Mouse (Mus musculus): ENCODE measurements around the gene Sh3kbp1. TPM values are rescaled to one million over a fixed set of nuclear protein-coding genes. Genes with fewer than 3 reads are reported as not detected.

Sh3kbp1 gene
- total and polyA plus RNA-seq, 3 experiments, result 18.6 to 37.7 TPM; not detected in 1

DNA sequence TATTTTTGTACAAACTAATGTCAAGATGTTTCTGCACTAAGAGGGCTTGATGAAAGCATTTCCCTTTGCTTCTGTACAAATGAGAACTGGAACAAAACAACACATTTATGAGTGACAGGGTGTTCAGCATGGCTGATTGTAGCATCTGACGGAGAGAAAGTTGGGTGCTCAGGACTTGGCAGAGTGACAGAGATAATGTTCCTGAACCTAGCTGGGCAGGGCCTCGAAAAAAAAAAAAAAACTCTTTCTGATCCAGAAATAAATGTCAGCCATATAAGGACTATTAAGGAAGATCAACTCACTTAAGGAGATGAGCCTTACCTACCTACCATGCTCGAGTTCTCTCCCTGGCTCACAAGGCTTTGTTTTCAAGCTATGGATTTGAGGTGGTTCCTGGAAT, 349.2 kb downstream of the Sh3kbp1 start:
- TF ChIP-seq MAFK (IDR thresholded peaks at IDR 0.05; ENCODE audit: borderline replicate concordance, low read depth, low read length), result no peak
- TF ChIP-seq ZNF384 (IDR thresholded peaks at IDR 0.05; ENCODE audit: low read depth, low read length), result peak; percentile 87
- peak; percentile 10; the same call in 1 of the 2 replicates for TF ChIP-seq SMC3 (IDR thresholded peaks at IDR 0.05; ENCODE audit: low read depth, low read length)
- Histone ChIP-seq H3K9me3 (replicated peaks; ENCODE audit: insufficient read depth, low read length) (no peaks in the 10 kb centered on the region), H3K9ac (ENCODE audit: control insufficient read depth, low read depth, low read length, poor library complexity, severe bottlenecking) (no peak overlapping the region), H3K27ac (ENCODE audit: control insufficient read depth, low read depth, low read length) (no peak overlapping the region), H3K27me3 (ENCODE audit: control insufficient read depth in 1 of 2, insufficient read depth in 2 of 2, low read length in 2 of 2) (no peaks in the 10 kb centered on the region), H3K4me3 (ENCODE audit: control insufficient read depth in 1 of 2, insufficient read depth in 1 of 2, low read depth in 2 of 2, low read length in 2 of 2) (no peak overlapping the region), H3K79me2 (ENCODE audit: control insufficient read depth, insufficient read depth, low read length, poor library complexity) (no peaks in the 10 kb centered on the region), H3K36me3 (ENCODE audit: control insufficient read depth in 1 of 2, insufficient read depth in 2 of 2, low read length in 2 of 2) (peaks cover 0 to 7% of the 10 kb centered on the region in 2 experiments; a peak in 2 of 4 replicates), H3K4me1 (ENCODE audit: control insufficient read depth in 1 of 2, insufficient read depth in 2 of 2, low read length in 2 of 2) (peaks cover 2 to 10% of the 10 kb centered on the region in 2 experiments; a peak in 2 of 4 replicates)
- DNase-seq (ENCODE audit: low read depth, low spot score), result peak; percentile 56

DNA sequence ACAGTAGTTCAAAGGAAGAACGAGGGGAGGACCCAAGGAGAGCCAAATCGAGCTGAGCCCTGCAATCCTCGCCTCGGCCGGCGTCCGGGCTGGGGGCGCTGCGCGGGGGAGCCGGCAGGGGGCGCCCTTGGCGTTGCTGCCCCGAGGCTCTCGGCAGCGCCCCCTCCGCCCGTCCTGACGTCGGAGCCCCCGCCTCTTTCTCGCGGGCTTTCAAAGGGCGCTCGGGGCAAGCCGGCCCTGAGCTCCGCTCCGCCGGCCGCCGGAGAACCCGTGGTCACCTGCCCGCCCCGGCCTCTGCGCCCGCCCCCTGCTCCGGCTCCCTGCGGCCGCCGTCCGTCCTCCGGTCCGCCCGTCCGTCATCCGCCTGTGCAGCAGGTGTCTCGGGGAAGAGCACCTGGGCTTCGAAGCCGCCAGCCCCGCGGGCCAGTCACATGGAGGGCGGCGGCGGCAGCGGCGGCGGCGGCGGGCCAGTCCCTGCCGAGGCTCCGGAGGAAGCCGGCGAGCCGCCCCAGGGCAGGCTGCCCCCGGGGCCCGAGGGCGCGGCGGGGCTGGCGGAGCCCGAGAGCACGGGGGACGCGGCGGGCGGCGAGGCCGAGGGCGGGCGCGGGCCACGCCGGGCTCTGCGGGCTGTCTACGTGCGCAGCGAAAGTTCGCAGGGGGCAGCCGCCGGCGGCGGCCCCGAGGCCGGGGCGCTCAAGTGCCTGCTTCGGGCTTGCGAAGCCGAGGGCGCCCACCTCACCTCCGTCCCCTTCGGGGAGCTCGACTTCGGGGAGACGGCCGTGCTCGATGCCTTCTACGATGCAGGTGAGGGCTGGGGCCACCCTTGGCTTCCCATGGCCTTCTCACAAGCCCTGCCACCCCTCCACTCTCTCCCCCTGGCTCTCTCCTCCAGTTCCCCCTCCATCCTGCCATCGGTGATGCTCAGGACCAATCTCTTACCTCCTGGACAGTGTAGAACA, 361.2 kb downstream of the Sh3kbp1 start, which contains the start of gene Map3k15:
Gene Map3k15, plus strand, starts transcription at position 432 of the 959 bp plus-strand sequence.
- H3K4me1 ChIP-seq (ENCODE audit: control insufficient read depth in 1 of 2, insufficient read depth in 2 of 2, low read length in 2 of 2), result peaks cover 3 to 4% of the 10 kb centered on the region in 2 experiments; a peak in 2 of 4 replicates
- peak; percentile 87 for DNase-seq (ENCODE audit: low read depth, low spot score)
- peaks cover 0 to 6% of the 10 kb centered on the region in 2 experiments; a peak in 2 of 4 replicates for H3K36me3 ChIP-seq (ENCODE audit: control insufficient read depth in 1 of 2, insufficient read depth in 2 of 2, low read length in 2 of 2)
- H3K9ac ChIP-seq (ENCODE audit: control insufficient read depth, low read depth, low read length, poor library complexity, severe bottlenecking), result peak within 1 kb of the TSS; percentile 88
- TF ChIP-seq POLR2AphosphoS2 (IDR thresholded peaks at IDR 0.05; ENCODE audit: low read length) (no peak), KAT2A (conservative IDR thresholded peaks at IDR 0.05; ENCODE audit: low read depth, low read length) (no peak), CTCF (IDR thresholded peaks at IDR 0.05 in 2 of 3, conservative IDR thresholded peaks at IDR 0.05 in 1 of 3; ENCODE audit: control insufficient read depth in 1 of 3, insufficient read depth in 1 of 3, low read depth in 2 of 3, low read length in 3 of 3, poor library complexity in 1 of 3, severe bottlenecking in 1 of 3) (peak; percentile 69 to 100 (median 97); a peak in 5 of 6 replicates), EP300 (IDR thresholded peaks at IDR 0.05; ENCODE audit: low read depth in 1 of 2, low read length in 2 of 2) (no peak), ZC3H11A (IDR thresholded peaks at IDR 0.05; ENCODE audit: low read depth, low read length) (no peak), RAD21 (IDR thresholded peaks at IDR 0.05; ENCODE audit: low read depth, low read length) (peak; percentile 51), RCOR1 (IDR thresholded peaks at IDR 0.05; ENCODE audit: low read depth, low read length) (no peak), MXI1 (IDR thresholded peaks at IDR 0.05; ENCODE audit: low read depth, low read length) (no peak), UBTF (IDR thresholded peaks at IDR 0.05; ENCODE audit: borderline replicate concordance, insufficient read depth, low read depth, low read length) (peak; percentile 16; the same call in 1 of the 2 replicates), MEF2A (IDR thresholded peaks at IDR 0.05; ENCODE audit: extremely low read depth, insufficient replicate concordance, low read depth, low read length, poor library complexity, severe bottlenecking) (no peak), ZKSCAN1 (IDR thresholded peaks at IDR 0.05; ENCODE audit: low read depth, low read length) (no peak), SMC3 (IDR thresholded peaks at IDR 0.05; ENCODE audit: low read depth, low read length) (peak; percentile 71), GATA1 (IDR thresholded peaks at IDR 0.05; ENCODE audit: low read depth, low read length) (no peak), NRF1 (IDR thresholded peaks at IDR 0.05; ENCODE audit: insufficient read depth, low read depth, low read length, poor library complexity, severe bottlenecking) (no peak), MAX (IDR thresholded peaks at IDR 0.05; ENCODE audit: low read length) (peak; percentile 50; the same call in 1 of the 2 replicates), NELFE (IDR thresholded peaks at IDR 0.05; ENCODE audit: low read depth, low read length) (peak; percentile 35; the same call in 1 of the 2 replicates), E2F4 (IDR thresholded peaks at IDR 0.05; ENCODE audit: borderline replicate concordance, low read depth, low read length) (no peak), TAL1 (IDR thresholded peaks at IDR 0.05; ENCODE audit: low read length) (no peak), MAZ (IDR thresholded peaks at IDR 0.05; ENCODE audit: low read depth, low read length) (peak; percentile 74; the same call in 1 of the 2 replicates), HCFC1 (IDR thresholded peaks at IDR 0.05; ENCODE audit: low read depth, low read length) (no peak), ETS1 (IDR thresholded peaks at IDR 0.05; ENCODE audit: low read depth, low read length) (no peak), POLR2A (IDR thresholded peaks at IDR 0.05; ENCODE audit: control insufficient read depth in 1 of 2, insufficient read depth in 1 of 2, low read depth in 1 of 2, low read length in 2 of 2, poor library complexity in 1 of 2) (peak; percentile 37 to 51; a peak in 1 of 4 replicates), USF1 (IDR thresholded peaks at IDR 0.05; ENCODE audit: low read depth, low read length) (0 out of 2 replicates have a peak, but pooled peaks have one; percentile 29), BHLHE40 (IDR thresholded peaks at IDR 0.05; ENCODE audit: borderline replicate concordance, low read depth, low read length) (no peak)
- no peaks in the 10 kb centered on the region for H3K9me3 ChIP-seq (replicated peaks; ENCODE audit: insufficient read depth, low read length)
- peak within 1 kb of the TSS; percentile 60 to 77 for H3K4me3 ChIP-seq (ENCODE audit: control insufficient read depth in 1 of 2, insufficient read depth in 1 of 2, low read depth in 2 of 2, low read length in 2 of 2)
- H3K79me2 ChIP-seq (ENCODE audit: control insufficient read depth, insufficient read depth, low read length, poor library complexity), result peaks cover 4% of the 10 kb centered on the region; the same call in 1 of the 2 replicates
- H3K27ac ChIP-seq (ENCODE audit: control insufficient read depth, low read depth, low read length), result no peak within 1 kb of the TSS
- no peaks in the 10 kb centered on the region; a peak in 2 of 4 replicates for H3K27me3 ChIP-seq (ENCODE audit: control insufficient read depth in 1 of 2, insufficient read depth in 2 of 2, low read length in 2 of 2)
